Mouse (Mus musculus): ENCODE results near the gene Glce. TPM values are rescaled to one million over a fixed set of nuclear protein-coding genes. Genes with fewer than 3 reads are reported as not detected.

Gene Glce
- total and polyA plus RNA-seq, 2 experiments from 2014 or later, result 6.1 to 8.8 TPM

GRCm38 (mm10) chr9:62154551-62154950 is 32.1 kb upstream of the Glce start:
- no peaks in the 10 kb centered on the region for H3K27me3 ChIP-seq (ENCODE audit: control insufficient read depth, insufficient read depth, low read length)

GRCm38 (mm10) chr9:62153263-62153662 is 30.8 kb upstream of the Glce start:
- Histone ChIP-seq H3K4me2 (ENCODE audit: low read depth, low read length) (no peak overlapping the region), H3K36me3 (replicated peaks; ENCODE audit: control insufficient read depth, insufficient read depth, low read length) (no peaks in the 10 kb centered on the region), H3K4me3 (ENCODE audit: low read depth, low read length) (no peak overlapping the region), H3K9me3 (replicated peaks; ENCODE audit: control insufficient read depth, low read length) (no peaks in the 10 kb centered on the region), H3K27me3 (ENCODE audit: control insufficient read depth, insufficient read depth, low read length) (no peaks in the 10 kb centered on the region), H3K4me1 (ENCODE audit: control insufficient read depth, insufficient read depth) (no peaks in the 10 kb centered on the region), H3K9ac (replicated peaks; ENCODE audit: low read depth, low read length) (no peak overlapping the region), H3K27ac (ENCODE audit: low read depth) (no peak overlapping the region)
- DNase-seq (ENCODE audit: low spot score) (no peak), ATAC-seq (ENCODE audit: insufficient read depth, low read depth) (no peak)
- TF ChIP-seq CTCF (IDR thresholded peaks at IDR 0.05; ENCODE audit: low read depth) (no peak), EP300 (IDR thresholded peaks at IDR 0.05; ENCODE audit: low read depth) (no peak)
- 75% methylated on average over 7 of the region's 7 CpGs for WGBS

More at GRCm38 (mm10) chr9:62154551-62154950, 32.1 kb upstream of the Glce start:
- Histone ChIP-seq H3K9me3 (replicated peaks; ENCODE audit: control insufficient read depth, low read length) (no peaks in the 10 kb centered on the region), H3K36me3 (replicated peaks; ENCODE audit: control insufficient read depth, insufficient read depth, low read length) (no peaks in the 10 kb centered on the region), H3K4me1 (ENCODE audit: control insufficient read depth, insufficient read depth) (no peaks in the 10 kb centered on the region), H3K4me3 (ENCODE audit: low read depth, low read length) (no peak overlapping the region), H3K4me2 (ENCODE audit: low read depth, low read length) (no peak overlapping the region), H3K9ac (replicated peaks; ENCODE audit: low read depth, low read length) (no peak overlapping the region), H3K27ac (ENCODE audit: low read depth) (no peak overlapping the region)
- TF ChIP-seq CTCF (IDR thresholded peaks at IDR 0.05; ENCODE audit: low read depth), result no peak
- no peak for TF ChIP-seq EP300 (IDR thresholded peaks at IDR 0.05; ENCODE audit: low read depth)
- ATAC-seq (ENCODE audit: insufficient read depth, low read depth), result no peak
- 47% methylated on average over 3 of the region's 3 CpGs for WGBS
- DNase-seq (ENCODE audit: low spot score), result no peak

- Histone ChIP-seq H3K4me2 (ENCODE audit: low read depth, low read length) (no peak overlapping the region), H3K9ac (replicated peaks; ENCODE audit: low read depth, low read length) (no peak overlapping the region), H3K9me3 (replicated peaks; ENCODE audit: control insufficient read depth, low read length) (no peaks in the 10 kb centered on the region), H3K4me3 (ENCODE audit: low read depth, low read length) (no peak overlapping the region), H3K36me3 (replicated peaks; ENCODE audit: control insufficient read depth, insufficient read depth, low read length) (no peaks in the 10 kb centered on the region), H3K27me3 (ENCODE audit: control insufficient read depth, insufficient read depth, low read length) (no peaks in the 10 kb centered on the region), H3K4me1 (ENCODE audit: control insufficient read depth, insufficient read depth) (no peaks in the 10 kb centered on the region), H3K27ac (ENCODE audit: low read depth) (no peak overlapping the region)
- TF ChIP-seq CTCF (IDR thresholded peaks at IDR 0.05; ENCODE audit: low read depth) (no peak), EP300 (IDR thresholded peaks at IDR 0.05; ENCODE audit: low read depth) (no peak)
- ATAC-seq (ENCODE audit: insufficient read depth, low read depth) (no peak), DNase-seq (ENCODE audit: low spot score) (no peak)
- 95% methylated on average over 2 of the region's 2 CpGs for WGBS
Measured at GRCm38 (mm10) chr9:62152506-62152905, 30.1 kb upstream of the Glce start.

- Histone ChIP-seq H3K27me3 (ENCODE audit: control insufficient read depth, insufficient read depth, low read length) (no peaks in the 10 kb centered on the region), H3K9me3 (replicated peaks; ENCODE audit: control insufficient read depth, low read length) (no peaks in the 10 kb centered on the region), H3K9ac (replicated peaks; ENCODE audit: low read depth, low read length) (no peak overlapping the region), H3K27ac (ENCODE audit: low read depth) (no peak overlapping the region), H3K4me2 (ENCODE audit: low read depth, low read length) (no peak overlapping the region), H3K36me3 (replicated peaks; ENCODE audit: control insufficient read depth, insufficient read depth, low read length) (no peaks in the 10 kb centered on the region), H3K4me1 (ENCODE audit: control insufficient read depth, insufficient read depth) (no peaks in the 10 kb centered on the region), H3K4me3 (ENCODE audit: low read depth, low read length) (no peak overlapping the region)
- 72% methylated on average over 2 of the region's 2 CpGs for WGBS
- no peak for ATAC-seq (ENCODE audit: insufficient read depth, low read depth)
- DNase-seq (ENCODE audit: low spot score), result no peak
- TF ChIP-seq EP300 (IDR thresholded peaks at IDR 0.05; ENCODE audit: low read depth), result no peak
- no peak for TF ChIP-seq CTCF (IDR thresholded peaks at IDR 0.05; ENCODE audit: low read depth)
Measured at GRCm38 (mm10) chr9:62145198-62145597, 22.7 kb upstream of the Glce start.

GRCm38 (mm10) chr9:62143428-62143827 is 21.0 kb upstream of the Glce start:
- no peak overlapping the region for H3K4me2 ChIP-seq (ENCODE audit: low read depth, low read length)
- no peaks in the 10 kb centered on the region for H3K36me3 ChIP-seq (replicated peaks; ENCODE audit: control insufficient read depth, insufficient read depth, low read length)
- DNase-seq (ENCODE audit: low spot score), result no peak
- no peak overlapping the region for H3K27ac ChIP-seq (ENCODE audit: low read depth)
- no peak for ATAC-seq (ENCODE audit: insufficient read depth, low read depth)
- H3K9me3 ChIP-seq (replicated peaks; ENCODE audit: control insufficient read depth, low read length), result no peaks in the 10 kb centered on the region
- 65% methylated on average over 7 of the region's 7 CpGs for WGBS
- no peak overlapping the region for H3K9ac ChIP-seq (replicated peaks; ENCODE audit: low read depth, low read length)
- no peaks in the 10 kb centered on the region for H3K4me1 ChIP-seq (ENCODE audit: control insufficient read depth, insufficient read depth)
- TF ChIP-seq EP300 (IDR thresholded peaks at IDR 0.05; ENCODE audit: low read depth) (no peak), CTCF (IDR thresholded peaks at IDR 0.05; ENCODE audit: low read depth) (no peak)
- H3K4me3 ChIP-seq (ENCODE audit: low read depth, low read length), result no peak overlapping the region
- no peaks in the 10 kb centered on the region for H3K27me3 ChIP-seq (ENCODE audit: control insufficient read depth, insufficient read depth, low read length)

- Histone ChIP-seq H3K9ac (replicated peaks; ENCODE audit: low read depth, low read length) (no peak overlapping the region), H3K4me1 (ENCODE audit: control insufficient read depth, insufficient read depth) (no peaks in the 10 kb centered on the region), H3K4me2 (ENCODE audit: low read depth, low read length) (no peak overlapping the region), H3K4me3 (ENCODE audit: low read depth, low read length) (no peak overlapping the region), H3K36me3 (replicated peaks; ENCODE audit: control insufficient read depth, insufficient read depth, low read length) (no peaks in the 10 kb centered on the region), H3K9me3 (replicated peaks; ENCODE audit: control insufficient read depth, low read length) (no peaks in the 10 kb centered on the region), H3K27ac (ENCODE audit: low read depth) (no peak overlapping the region), H3K27me3 (ENCODE audit: control insufficient read depth, insufficient read depth, low read length) (no peaks in the 10 kb centered on the region)
- no peak for DNase-seq (ENCODE audit: low spot score)
- TF ChIP-seq CTCF (IDR thresholded peaks at IDR 0.05; ENCODE audit: low read depth) (no peak), EP300 (IDR thresholded peaks at IDR 0.05; ENCODE audit: low read depth) (no peak)
- WGBS, result 81% methylated on average over 7 of the region's 7 CpGs
- ATAC-seq (ENCODE audit: insufficient read depth, low read depth), result no peak
Measured at GRCm38 (mm10) chr9:62139027-62139426, 16.6 kb upstream of the Glce start.

Data from heart, postnatal 0 days (tissue).